Mouse (Mus musculus) cerebellum, postnatal 36 days (tissue): Measurements from ENCODE around the gene Tlcd2.
"Not testable (repeated sequence)": the region's sequence is repeated elsewhere in the genome, so short reads cannot be mapped to it uniquely, and the experiment has no call there.

Source experiments
- DNase-seq, 2 experiments: peaks; one replicate each; pipeline ENCODE4 v3.0.0; 2021 to 2022; ENCODE audit warnings: mixed read lengths in 2 of 2

Gene Tlcd2

GRCm38 (mm10) chr11:75450304-75450908 lies 11.1 kb upstream of the Tlcd2 start:
- DNase-seq, result no peak

- DNase-seq, result no peak
These were observed 10.6 kb upstream of the Tlcd2 start for GRCm38 (mm10) chr11:75450936-75451335.

DNA sequence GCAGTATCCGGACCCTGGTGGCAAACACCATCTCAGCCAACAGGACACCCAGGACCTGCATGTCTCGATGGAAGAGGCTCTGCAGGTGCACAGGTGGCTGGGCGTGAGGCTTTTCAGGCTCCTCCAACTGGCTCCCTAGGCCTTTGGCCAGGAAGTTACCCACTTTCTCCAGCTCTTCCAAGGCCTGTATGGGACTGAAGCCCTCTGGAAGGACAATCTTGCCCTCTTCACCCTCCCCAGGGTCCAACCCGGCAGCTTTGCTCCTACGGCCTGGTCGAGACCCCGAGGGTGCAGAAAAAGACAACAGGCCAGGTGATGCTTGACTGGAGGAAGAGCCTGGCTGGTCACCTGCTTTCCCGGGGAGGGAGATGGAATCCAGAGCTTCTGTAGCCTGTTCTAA lies 9.4 kb upstream of the Tlcd2 start:
- no peak for DNase-seq

DNA sequence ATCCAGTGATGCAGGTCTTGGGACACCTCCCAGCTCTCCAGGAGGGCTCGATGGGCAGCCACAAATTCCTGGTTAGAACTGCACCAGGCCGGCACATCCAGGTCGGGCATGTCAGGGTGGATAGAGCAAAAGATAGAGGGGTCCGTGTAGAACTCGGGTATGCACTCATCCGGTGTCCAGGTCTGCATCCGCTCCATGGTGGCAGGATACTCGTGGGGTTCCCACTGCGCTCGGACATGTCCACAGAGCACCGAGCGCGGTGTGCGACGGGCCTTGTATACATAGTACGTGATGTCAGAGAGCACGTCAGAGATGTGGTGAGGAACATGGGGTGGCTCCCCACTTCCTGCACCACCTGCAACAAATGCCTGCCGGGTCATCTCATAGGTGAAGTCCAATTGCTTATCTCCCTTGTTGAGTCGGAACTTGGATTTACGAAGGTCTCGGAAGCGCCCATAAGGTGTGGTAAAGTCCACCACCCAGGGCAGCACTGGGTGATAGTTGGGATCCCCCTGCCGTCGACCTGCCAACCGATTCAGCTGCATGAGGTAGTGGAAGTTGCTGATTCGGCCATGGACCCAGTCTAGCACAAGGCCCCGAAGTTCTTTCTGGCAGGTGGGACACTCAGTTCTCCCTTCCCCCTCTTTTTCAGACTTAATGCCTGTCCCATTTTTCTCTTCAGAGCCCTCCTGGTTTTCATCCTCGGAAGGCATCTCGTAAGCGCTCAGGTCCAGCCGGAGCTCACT lies 8.5 kb upstream of the Tlcd2 start:
- DNase-seq, result no peak

DNA sequence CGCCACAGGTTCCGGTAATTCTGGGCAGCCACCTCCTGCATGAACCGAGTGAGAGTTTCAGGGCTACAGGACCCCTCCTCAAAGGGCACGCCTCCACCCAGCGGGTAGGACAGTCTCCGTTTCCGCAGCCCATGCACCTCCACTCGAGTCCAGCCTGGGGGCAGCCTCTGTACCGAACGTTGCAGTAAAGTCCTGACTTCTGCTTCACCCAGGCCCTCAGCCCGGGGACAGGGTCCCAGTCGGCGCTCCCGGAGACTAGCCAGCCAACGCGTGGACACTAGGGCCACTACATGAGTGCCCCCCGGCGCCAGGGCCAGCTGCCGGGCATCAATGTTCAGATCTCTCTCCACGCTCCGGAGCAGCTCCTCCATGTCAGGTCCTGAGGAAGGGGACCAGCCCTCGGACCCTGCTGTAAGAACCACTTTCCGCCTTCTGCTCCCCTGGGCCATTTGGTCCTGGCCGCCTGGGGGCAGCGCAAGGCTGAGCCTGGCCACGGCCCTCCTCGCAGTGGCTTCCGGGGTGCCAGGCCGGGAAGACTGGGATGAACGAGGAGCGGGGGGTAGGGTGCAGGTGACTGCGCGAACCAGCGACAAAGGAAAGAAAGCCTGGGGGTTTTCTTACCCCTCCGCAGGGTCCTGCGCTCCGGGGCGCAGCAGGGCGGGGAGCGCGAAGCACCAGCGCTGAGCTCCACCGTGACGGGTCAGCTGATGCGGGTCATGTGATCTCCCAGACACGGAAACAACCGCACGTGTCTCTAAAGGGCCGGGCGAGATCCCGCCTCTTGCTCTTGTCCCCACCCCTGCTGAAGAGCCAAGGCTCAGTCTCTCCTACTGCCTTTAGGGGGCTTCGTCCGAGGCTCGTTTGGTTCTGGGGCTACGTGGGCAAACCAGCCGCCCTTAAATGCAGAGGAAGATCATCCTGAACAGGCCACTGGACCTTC lies 7.3 kb upstream of the Tlcd2 start, which contains the start of gene Wdr81:
Gene Wdr81, minus strand, starts transcription at position 727 of the 940 bp plus-strand sequence.
- DNase-seq, result peak; percentile 80 to 84

DNA sequence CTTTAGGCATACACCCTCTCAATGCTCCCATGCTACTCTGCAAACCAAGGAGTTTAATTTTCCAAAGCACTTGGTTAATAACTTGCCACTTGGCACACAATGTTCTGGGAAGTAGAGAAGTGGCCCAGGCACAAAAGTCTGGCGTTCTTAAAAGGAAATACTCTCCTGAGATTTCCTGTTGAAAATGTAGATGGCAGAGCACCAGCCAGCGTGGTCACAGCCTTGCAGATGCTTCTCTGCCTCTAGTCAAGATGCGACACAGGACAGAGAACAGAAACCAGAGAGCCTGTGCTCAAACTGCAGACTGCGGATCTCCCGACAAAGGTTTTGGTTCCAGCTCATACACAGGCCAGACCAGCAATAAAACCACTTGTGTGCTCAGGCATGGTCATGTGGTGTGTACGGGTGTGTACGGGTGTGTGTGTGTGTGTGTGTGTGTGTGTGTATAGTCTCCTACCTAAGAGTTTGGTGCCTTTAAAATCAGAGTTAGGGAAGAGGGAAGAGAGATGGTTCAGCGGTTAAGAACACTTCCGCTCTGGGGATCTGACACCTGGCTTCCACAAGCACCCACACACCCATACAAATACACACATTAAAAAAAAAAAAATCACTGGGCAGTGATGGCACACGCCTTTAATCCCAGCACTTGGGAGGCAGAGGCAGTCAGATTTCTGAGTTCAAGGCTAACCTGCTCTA lies 6.3 kb upstream of the Tlcd2 start:
- no peak for DNase-seq

DNA sequence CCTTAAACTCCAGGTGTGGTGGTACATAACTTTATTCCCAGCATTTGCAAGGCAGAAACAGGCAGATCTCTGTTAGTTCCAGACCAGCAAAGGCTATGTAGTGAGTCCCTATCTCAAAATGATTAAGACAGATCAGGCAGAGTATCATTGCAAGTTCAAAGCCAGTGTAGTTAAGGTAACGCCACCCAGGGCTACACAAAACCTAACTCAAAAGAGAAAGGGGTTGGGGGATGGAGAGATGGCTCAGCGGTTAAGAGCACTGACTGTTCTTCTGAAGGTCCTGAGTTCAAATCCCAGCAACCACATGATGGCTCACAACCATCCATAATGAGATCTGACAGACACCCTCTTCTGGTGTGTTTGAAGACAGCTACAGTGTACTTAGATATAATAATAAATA lies 5.5 kb upstream of the Tlcd2 start:
- not testable (repeated sequence) for DNase-seq

DNA sequence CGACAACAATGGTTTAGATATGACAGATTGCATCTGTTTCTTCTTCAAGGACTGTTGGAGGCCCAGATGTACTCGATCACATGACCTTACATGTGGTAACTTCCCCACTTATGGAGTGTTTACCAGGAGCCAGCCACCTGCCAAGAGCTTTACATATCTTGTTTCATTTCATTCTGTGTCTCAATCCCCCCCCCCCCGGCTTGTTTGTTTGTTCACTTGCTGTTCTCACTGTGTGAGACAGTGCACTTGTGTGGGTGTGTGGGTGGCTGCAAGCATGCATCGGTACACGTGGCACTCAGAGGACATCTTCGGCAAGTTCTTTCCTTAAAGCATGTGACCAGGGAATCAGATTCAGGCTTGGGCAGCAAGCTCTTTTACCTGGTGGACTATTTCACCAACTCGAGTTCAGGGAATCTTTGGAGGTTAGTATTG lies 5.1 kb upstream of the Tlcd2 start:
- DNase-seq, result no peak

GRCm38 (mm10) chr11:75458169-75458568 lies 3.3 kb upstream of the Tlcd2 start:
- DNase-seq, result peak in 1 of 2 experiments; percentile 43

DNA sequence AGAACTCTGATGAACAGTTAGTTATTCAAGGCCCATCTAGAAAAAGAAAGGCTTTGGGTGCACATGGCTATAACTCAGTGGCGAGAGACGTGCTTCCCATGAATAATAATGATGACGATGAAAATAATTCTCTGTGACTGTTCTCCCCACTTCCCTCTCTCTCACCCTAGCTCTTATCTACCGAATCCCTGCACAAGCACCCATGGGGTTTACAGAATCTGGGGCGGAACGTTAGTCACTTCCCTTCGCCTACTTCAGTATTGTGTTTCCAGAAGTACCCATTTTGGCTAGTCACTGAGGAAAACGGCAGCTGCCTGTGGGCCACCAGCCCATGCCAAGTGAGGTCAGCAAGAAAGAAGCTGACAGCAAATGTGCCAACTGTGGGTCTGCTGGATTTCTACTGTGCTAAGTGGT lies 2.9 kb upstream of the Tlcd2 start:
- no peak for DNase-seq

- DNase-seq, result no peak
These were observed 2.3 kb upstream of the Tlcd2 start for GRCm38 (mm10) chr11:75459141-75459711.

DNA sequence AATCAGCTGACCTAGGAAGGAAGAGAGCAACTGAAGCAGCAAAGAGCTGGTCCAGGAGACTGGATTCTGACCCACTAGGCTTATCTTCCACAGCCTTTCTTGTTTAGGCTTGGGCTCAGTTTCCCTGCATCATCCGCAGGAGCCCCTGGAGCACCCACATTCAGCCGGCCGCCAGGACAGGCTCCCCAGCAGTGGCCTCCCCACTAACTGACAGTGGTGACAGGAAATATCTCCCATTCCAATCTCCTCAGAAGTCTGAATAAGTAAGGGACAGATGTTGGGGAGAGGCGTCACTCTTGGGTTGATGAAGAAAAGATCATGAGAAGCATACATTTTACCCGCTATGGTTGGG lies 1.8 kb upstream of the Tlcd2 start:
- DNase-seq, result no peak

DNA sequence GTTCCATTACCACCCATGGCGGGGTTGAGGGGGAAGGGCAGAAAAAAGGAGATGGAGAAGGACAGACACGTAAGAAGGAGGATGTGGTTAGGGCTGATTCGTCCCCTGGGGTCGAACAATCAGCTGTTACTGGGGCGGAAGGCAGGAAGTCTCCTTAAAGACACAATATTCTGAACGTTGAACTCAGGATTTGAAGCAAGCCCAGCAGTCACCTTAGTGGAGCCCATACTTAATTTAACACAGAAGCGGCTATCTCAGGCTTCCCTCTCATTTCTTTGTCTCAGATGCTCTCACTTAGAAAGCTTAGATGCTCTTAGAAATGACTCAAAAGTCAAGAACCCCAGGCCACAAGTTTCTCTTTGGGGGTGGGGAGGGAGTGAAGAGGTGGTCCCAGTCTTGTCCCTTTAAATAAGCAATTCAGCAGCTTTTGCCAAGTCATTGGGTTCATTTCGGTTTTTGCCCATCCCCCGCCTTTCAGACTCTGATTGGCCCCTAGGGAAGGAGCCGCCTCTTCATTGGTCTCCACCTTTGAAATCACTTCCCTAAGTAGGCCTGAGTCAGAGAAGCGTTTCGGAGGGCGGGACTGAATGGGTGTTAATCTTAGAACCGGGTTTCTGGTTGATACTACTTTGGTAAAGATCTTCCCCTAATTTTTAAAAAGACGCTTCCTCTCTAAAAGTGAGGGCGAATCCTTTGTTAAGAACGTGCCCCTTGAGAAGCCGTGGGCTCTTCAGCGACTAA lies 1.2 kb upstream of the Tlcd2 start:
- peak; percentile 87 to 92 for DNase-seq

DNA sequence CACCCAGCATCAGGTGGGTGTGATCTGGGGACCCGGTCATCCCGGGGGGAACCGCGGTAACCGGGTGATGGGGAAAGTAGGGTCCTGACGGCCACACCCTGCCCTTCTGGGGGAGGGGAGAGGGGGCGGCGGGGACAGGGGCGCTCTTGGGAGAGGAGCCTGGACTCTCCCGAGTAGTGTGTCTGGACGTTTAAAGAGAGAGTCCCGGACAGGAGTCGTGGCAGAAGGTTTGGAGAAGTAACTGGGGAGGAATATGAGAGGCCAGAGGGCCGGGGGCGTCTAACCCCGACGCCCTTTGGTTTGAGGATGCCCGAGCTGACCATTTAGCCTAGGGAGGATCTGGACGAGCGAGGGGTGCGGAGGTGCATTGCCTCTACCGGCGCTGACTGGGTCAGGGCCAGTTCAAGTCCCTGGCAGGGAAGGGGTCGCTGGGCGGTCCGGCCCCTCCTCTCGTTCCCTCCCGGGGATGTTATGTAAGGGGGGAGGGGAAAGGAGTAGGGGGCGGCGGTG lies 283 bp downstream of the Tlcd2 start:
- DNase-seq, result no peak

DNA sequence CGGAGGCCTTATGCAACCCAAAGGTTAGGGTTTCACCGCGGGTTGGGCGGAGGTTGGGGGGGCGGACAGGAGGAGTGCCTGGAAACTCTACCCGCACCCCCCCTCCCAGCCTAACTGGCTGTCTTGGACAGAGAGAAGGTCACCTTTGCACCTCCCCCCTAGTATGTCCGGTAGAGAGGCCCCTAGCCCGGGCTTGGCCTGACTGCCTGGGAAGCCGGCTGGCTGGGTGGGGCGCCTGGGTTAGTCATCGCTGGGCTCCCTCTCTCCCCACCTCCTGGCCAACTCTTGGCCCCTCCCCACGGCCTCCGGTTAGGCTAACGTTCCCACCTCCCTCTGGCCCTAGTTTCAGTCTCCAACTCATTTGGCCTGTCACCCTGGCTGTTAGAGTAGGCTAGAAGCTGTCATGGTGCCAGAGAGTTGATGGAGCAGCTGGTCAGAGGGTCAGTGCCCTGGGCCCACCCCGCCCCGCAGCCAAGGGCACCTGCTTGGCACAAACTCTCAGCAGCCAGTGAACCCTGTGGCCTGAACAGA lies 803 bp downstream of the Tlcd2 start:
- DNase-seq, result peak; percentile 45 to 48

- peak in 1 of 2 experiments; percentile 42 for DNase-seq
These were observed 1.4 kb downstream of the Tlcd2 start for GRCm38 (mm10) chr11:75462865-75463336.

DNA sequence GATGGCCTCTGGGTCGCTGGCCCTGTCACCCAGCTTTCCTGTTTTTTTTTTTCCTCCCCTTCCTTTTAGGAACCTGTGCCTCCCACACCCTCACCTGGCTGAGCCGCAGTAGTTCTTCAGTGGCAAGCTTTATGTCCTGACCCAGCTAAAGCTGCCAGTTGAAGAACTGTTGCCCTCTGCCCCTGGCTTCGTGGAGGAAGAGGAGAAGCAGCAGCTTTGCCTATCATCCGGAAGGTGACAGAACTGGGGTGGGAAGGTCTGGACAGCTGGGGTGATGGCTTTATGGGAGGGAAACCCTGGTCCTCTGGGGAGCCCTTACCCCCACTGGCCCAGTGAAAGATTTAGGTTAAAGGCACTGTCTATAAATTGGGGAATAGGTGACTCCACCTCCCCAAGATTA lies 2.1 kb downstream of the Tlcd2 start:
- DNase-seq, result no peak

GRCm38 (mm10) chr11:75464417-75464816 lies 2.9 kb downstream of the Tlcd2 start:
- DNase-seq, result no peak

DNA sequence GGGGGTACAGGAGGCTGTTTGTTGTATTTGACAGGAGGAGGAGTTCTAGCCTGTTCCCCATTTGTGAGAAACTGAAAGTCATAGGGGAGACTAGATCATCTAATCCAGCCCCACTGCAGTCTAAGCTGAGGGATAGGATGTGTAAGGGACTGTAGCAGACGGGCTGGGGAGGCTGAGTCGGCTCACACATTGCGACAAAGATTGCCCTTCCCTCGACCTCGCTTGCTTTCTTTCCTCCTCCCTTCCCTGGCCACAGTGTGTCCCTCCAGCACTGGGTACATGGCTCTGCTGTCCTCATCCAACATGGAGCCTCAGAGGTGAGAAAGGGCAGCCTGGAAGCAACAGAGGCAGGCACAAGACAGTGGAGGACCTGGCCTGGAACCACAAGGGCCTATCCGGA lies 3.5 kb downstream of the Tlcd2 start:
- DNase-seq, result no peak

- DNase-seq, result no peak
These were observed 5.4 kb downstream of the Tlcd2 start for GRCm38 (mm10) chr11:75466731-75467505.
